Mouse (Mus musculus) myocyte (in vitro differentiated cells): Measurements from ENCODE around the gene Tpcn2. TPM values are rescaled to one million over a fixed set of nuclear protein-coding genes. Genes with fewer than 3 reads are reported as not detected.

Source experiments
- H3K27me3 ChIP-seq: one replicate; pipeline ENCODE4 v1.6.1; 2011; ENCODE audit not compliant: control insufficient read depth, insufficient read depth, insufficient read length
- H3K36me3 ChIP-seq: one replicate; pipeline ENCODE4 v1.6.1; 2011; ENCODE audit not compliant: control insufficient read depth, insufficient read depth
- H3K4me2 ChIP-seq: one replicate; pipeline ENCODE4 v1.6.1; 2011; ENCODE audit warnings: low read depth, control low read depth
- H3K4me3 ChIP-seq: one replicate; pipeline ENCODE4 v1.5.1; 2011; ENCODE audit warnings: mild to moderate bottlenecking, control low read depth, moderate library complexity
- H3K79me2 ChIP-seq: one replicate; pipeline ENCODE4 v1.6.1; 2011; ENCODE audit not compliant: control insufficient read depth, insufficient read depth
- H3ac ChIP-seq: one replicate; pipeline ENCODE4 v1.6.1; 2011; ENCODE audit not compliant: control insufficient read depth, insufficient read length
- CEBPB ChIP-seq: IDR thresholded peaks from 2 replicates; pipeline ENCODE4 v1.6.1; 2011; ENCODE audit warnings: mild to moderate bottlenecking, moderate library complexity; ENCODE audit not compliant: poor library complexity, insufficient read depth, severe bottlenecking
- E2F4 ChIP-seq: IDR thresholded peaks from one replicate; pipeline ENCODE4 v1.6.1; 2011; ENCODE audit warnings: mild to moderate bottlenecking, control low read depth, moderate library complexity; ENCODE audit not compliant: insufficient read depth
- MAX ChIP-seq: IDR thresholded peaks from one replicate; pipeline ENCODE4 v1.6.1; 2011; ENCODE audit warnings: low read depth, mild to moderate bottlenecking, control low read depth
- MYOD1 ChIP-seq, 3 experiments: IDR thresholded peaks; one replicate each; pipeline ENCODE4 v1.6.1; 2011; ENCODE audit warnings: control low read depth in 2 of 3, low read depth in 2 of 3, mild to moderate bottlenecking in 2 of 3, moderate library complexity in 1 of 3; ENCODE audit not compliant: insufficient read length in 2 of 3, control insufficient read depth in 1 of 3
- MYOG ChIP-seq, 3 experiments: IDR thresholded peaks; one replicate each; pipeline ENCODE4 v1.6.1; 2011; ENCODE audit warnings: control low read depth in 2 of 3, low read depth in 2 of 3, mild to moderate bottlenecking in 2 of 3; ENCODE audit not compliant: insufficient read length in 2 of 3, control insufficient read depth in 1 of 3, insufficient read depth in 1 of 3
- POLR2A ChIP-seq: IDR thresholded peaks from one replicate; pipeline ENCODE4 v1.6.1; 2011; ENCODE audit warnings: low read depth, mild to moderate bottlenecking, control low read depth, moderate library complexity; ENCODE audit not compliant: insufficient read length
- POLR2AphosphoS2 ChIP-seq: IDR thresholded peaks from one replicate; pipeline ENCODE4 v1.6.1; 2011; ENCODE audit warnings: low read depth, control low read depth; ENCODE audit not compliant: insufficient read length
- REST ChIP-seq: IDR thresholded peaks from one replicate; pipeline ENCODE4 v1.6.1; 2011; ENCODE audit warnings: mild to moderate bottlenecking, control low read depth, moderate library complexity; ENCODE audit not compliant: insufficient read depth, insufficient read length
- SRF ChIP-seq: IDR thresholded peaks from one replicate; pipeline ENCODE4 v1.6.1; 2011; ENCODE audit warnings: low read depth; ENCODE audit not compliant: control insufficient read depth, insufficient read length
- TCF12 ChIP-seq: IDR thresholded peaks from one replicate; pipeline ENCODE4 v1.6.1; 2011; ENCODE audit warnings: mild to moderate bottlenecking, control low read depth; ENCODE audit not compliant: poor library complexity, insufficient read depth, severe bottlenecking
- TCF3 ChIP-seq: IDR thresholded peaks from one replicate; pipeline ENCODE4 v1.6.1; 2011; ENCODE audit warnings: low read depth, control low read depth; ENCODE audit not compliant: insufficient read length
- USF1 ChIP-seq: IDR thresholded peaks from one replicate; pipeline ENCODE4 v1.6.1; 2011; ENCODE audit warnings: low read depth, mild to moderate bottlenecking, control low read depth, moderate library complexity
- polyA plus RNA-seq: library from polyadenylated mRNA; unstranded; fragments of >200 nt; fragmentation: generic; extraction: Trizol; gene quantifications from one replicate; pipeline ENCODE4 v1.2.1, GENCODE M21; 2012; ENCODE audit warnings: missing spikeins

The Tpcn2 gene
- polyA plus RNA-seq, 1 experiment, result 4.4 TPM

GRCm38 (mm10) chr7:145250225-145250624 is 33.6 kb downstream of the Tpcn2 start:
- TF ChIP-seq MAX (no peak), POLR2AphosphoS2 (no peak), E2F4 (no peak), MYOD1 (IDR thresholded peaks at IDR 0.05; ENCODE audit: control insufficient read depth in 1 of 3, insufficient read length in 2 of 3, low read depth in 2 of 3) (no peak), TCF3 (no peak), MYOG (IDR thresholded peaks at IDR 0.05; ENCODE audit: control insufficient read depth in 1 of 3, insufficient read depth in 1 of 3, insufficient read length in 2 of 3, low read depth in 2 of 3) (no peak), POLR2A (no peak), REST (no peak), SRF (no peak), USF1 (no peak), TCF12 (no peak), CEBPB (no peak)
- Histone ChIP-seq H3K27me3 (no peaks in the 10 kb centered on the region), H3K4me2 (no peak overlapping the region), H3K4me3 (no peak overlapping the region), H3K36me3 (no peaks in the 10 kb centered on the region), H3ac (no peak overlapping the region), H3K79me2 (no peaks in the 10 kb centered on the region)

GRCm38 (mm10) chr7:145248911-145249310 is 34.9 kb downstream of the Tpcn2 start:
- Histone ChIP-seq H3K27me3 (no peaks in the 10 kb centered on the region), H3K79me2 (no peaks in the 10 kb centered on the region), H3K4me3 (no peak overlapping the region), H3ac (no peak overlapping the region), H3K36me3 (no peaks in the 10 kb centered on the region), H3K4me2 (no peak overlapping the region)
- TF ChIP-seq TCF12 (no peak), CEBPB (no peak), MAX (no peak), REST (no peak), SRF (no peak), TCF3 (no peak), USF1 (no peak)

- Histone ChIP-seq H3K4me3 (no peak overlapping the region), H3K36me3 (no peaks in the 10 kb centered on the region), H3ac (no peak overlapping the region), H3K79me2 (no peaks in the 10 kb centered on the region), H3K27me3 (no peaks in the 10 kb centered on the region), H3K4me2 (no peak overlapping the region)
- TF ChIP-seq TCF12 (no peak), USF1 (no peak), E2F4 (no peak), MYOD1 (IDR thresholded peaks at IDR 0.05; ENCODE audit: control insufficient read depth in 1 of 3, insufficient read length in 2 of 3, low read depth in 2 of 3) (no peak), SRF (no peak), POLR2A (no peak), MAX (no peak), MYOG (IDR thresholded peaks at IDR 0.05; ENCODE audit: control insufficient read depth in 1 of 3, insufficient read depth in 1 of 3, insufficient read length in 2 of 3, low read depth in 2 of 3) (no peak), TCF3 (no peak), REST (no peak), POLR2AphosphoS2 (no peak), CEBPB (no peak)
These were observed 40.7 kb downstream of the Tpcn2 start for GRCm38 (mm10) chr7:145242851-145243712.

- Histone ChIP-seq H3K36me3 (no peaks in the 10 kb centered on the region), H3K4me3 (no peak overlapping the region), H3K4me2 (no peak overlapping the region), H3K79me2 (no peaks in the 10 kb centered on the region), H3ac (no peak overlapping the region), H3K27me3 (no peaks in the 10 kb centered on the region)
- no peak for TF ChIP-seq TCF3
- no peak for TF ChIP-seq POLR2A
- no peak for TF ChIP-seq POLR2AphosphoS2
- TF ChIP-seq REST, result no peak
- no peak for TF ChIP-seq USF1
- no peak for TF ChIP-seq SRF
- no peak for TF ChIP-seq CEBPB
- no peak for TF ChIP-seq E2F4
- TF ChIP-seq MYOD1 (IDR thresholded peaks at IDR 0.05; ENCODE audit: control insufficient read depth in 1 of 3, insufficient read length in 2 of 3, low read depth in 2 of 3), result no peak
- no peak for TF ChIP-seq MYOG (IDR thresholded peaks at IDR 0.05; ENCODE audit: control insufficient read depth in 1 of 3, insufficient read depth in 1 of 3, insufficient read length in 2 of 3, low read depth in 2 of 3)
- TF ChIP-seq MAX, result no peak
- no peak for TF ChIP-seq TCF12
These were observed 41.8 kb downstream of the Tpcn2 start for GRCm38 (mm10) chr7:145242028-145242427.

- no peaks in the 10 kb centered on the region for H3K27me3 ChIP-seq
- H3K36me3 ChIP-seq, result no peaks in the 10 kb centered on the region
- TF ChIP-seq USF1, result no peak
- TF ChIP-seq REST, result no peak
- TF ChIP-seq CEBPB, result no peak
- TF ChIP-seq E2F4, result no peak
- no peak for TF ChIP-seq TCF3
- no peak for TF ChIP-seq MAX
- no peak for TF ChIP-seq POLR2A
- no peak for TF ChIP-seq MYOD1 (IDR thresholded peaks at IDR 0.05; ENCODE audit: control insufficient read depth in 1 of 3, insufficient read length in 2 of 3, low read depth in 2 of 3)
- TF ChIP-seq TCF12, result no peak
- no peak for TF ChIP-seq MYOG (IDR thresholded peaks at IDR 0.05; ENCODE audit: control insufficient read depth in 1 of 3, insufficient read depth in 1 of 3, insufficient read length in 2 of 3, low read depth in 2 of 3)
- no peak overlapping the region for H3K4me2 ChIP-seq
- no peaks in the 10 kb centered on the region for H3K79me2 ChIP-seq
- H3K4me3 ChIP-seq, result no peak overlapping the region
- no peak overlapping the region for H3ac ChIP-seq
These were observed 42.9 kb downstream of the Tpcn2 start for GRCm38 (mm10) chr7:145240929-145241328.
